Mouse (Mus musculus) gastrocnemius, postnatal 14 days (tissue): ENCODE measurements around the gene Iba57. TPM values are rescaled to one million over a fixed set of nuclear protein-coding genes. Genes with fewer than 3 reads are reported as not detected.

ENCODE experiments used
- DNase-seq: peaks from one replicate; pipeline ENCODE4 v3.0.0; 2021; ENCODE audit warnings: mixed read lengths
- intact Hi-C: fragments of 180-260 bp; cut with DNase I; formaldehyde crosslinking; loops from one replicate; pipeline ENCODE4 v1.15.1; 2025; ENCODE audit warnings: low total_unique reads
- total RNA-seq, 2 experiments: library from RNA; stranded (reverse); gene quantifications; 2 replicates each; pipeline ENCODE4 v1.2.3; 2021

The Iba57 gene
- total RNA-seq, 2 experiments from 2014 or later: 7.7 to 10.6 TPM

DNA sequence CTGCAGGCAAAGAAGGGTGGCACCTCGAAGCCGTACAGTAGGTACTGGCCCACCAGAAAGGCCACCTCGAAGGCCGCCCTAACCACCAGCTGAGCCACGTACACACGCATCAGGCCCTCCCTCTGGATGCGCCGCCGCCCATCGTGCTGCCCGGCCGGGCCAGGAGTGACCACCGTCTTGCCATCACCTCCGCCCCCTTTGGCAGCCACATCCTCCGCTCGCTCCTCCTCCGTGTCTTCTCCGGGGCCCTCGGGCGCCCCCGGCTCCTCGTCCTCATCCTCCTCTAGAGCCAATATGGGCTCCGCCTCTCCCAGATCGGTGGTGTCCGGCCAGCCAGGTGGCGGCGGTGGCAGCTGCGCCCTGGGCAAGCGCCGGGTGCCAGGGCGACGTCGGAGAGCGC is 13.4 kb upstream of the Iba57 start:
- no peak for DNase-seq
- intact Hi-C loops: no loop called here

DNA sequence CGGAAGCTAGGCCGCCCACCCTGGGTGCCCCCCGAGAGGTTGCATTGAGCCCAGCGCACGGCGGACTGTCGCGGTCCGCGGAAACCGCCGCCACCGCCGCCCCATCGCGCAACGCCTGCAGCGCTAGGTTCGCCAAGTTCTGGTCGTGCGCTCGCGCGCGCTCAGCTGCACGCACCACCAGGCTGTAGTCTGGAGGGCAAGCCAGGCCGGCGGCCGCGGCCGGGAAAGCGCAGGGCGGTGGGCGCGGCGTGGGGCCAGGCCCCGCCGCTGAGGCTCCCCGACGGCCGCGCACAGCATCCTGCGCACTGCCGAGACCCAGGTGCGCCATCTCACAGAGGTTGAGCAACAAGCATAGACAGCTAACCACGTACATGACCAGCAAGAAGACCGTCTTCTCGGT is 12.9 kb upstream of the Iba57 start:
- intact Hi-C loops: no loop called here
- DNase-seq: no peak

DNA sequence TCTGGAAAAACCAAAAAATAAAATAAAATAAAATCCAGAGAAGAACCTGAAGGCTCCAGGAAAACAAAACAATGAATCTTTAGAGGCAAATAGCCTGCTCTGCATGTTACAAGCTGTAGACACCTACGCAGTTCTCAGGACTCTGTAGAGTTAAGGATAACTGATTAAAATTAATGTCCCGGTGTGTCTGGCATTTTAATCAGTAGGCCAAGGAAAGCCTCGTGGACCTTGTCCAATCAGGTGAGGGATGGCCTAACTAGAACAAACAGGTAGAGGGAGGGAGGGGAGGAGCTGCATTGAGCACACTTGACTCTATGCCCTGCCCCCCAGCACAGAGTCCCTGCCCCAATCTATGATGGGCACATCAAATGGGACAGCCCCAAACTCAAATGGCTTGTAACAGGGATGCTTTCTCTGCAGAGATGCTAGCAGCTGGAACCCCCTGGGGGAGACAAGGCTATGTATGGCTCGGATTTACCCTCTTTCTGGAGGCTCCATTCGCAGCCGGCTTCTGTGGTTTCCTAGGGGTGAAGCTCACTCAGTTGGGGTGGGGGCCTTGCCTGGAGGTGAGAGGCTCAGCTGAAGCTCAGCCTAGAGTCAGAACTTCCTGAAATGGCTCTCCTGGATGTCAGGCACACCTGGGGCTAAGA is 10.8 kb upstream of the Iba57 start:
- intact Hi-C loops: no loop called here
- DNase-seq: no peak

DNA sequence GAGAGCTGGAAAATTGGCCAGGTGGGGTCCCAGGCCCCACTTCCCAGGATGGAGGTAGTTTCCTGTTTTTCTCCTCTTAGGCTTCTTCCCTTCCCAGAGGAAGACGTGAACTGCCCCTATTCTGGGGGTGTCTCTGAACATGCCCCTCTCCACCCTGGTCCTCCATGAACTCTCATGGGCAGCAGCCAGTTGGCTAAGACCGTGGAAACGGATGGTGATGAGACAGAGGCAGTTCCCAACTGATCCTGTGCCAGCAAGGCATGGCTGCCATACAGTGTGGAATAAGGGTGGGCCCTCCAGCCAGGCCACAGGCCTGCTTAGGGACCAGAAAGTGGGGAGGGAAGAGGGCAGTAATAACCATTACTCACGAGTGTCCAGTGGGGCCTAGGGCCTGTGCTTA is 7.0 kb upstream of the Iba57 start:
- DNase-seq: no peak
- intact Hi-C loops: no loop called here

DNA sequence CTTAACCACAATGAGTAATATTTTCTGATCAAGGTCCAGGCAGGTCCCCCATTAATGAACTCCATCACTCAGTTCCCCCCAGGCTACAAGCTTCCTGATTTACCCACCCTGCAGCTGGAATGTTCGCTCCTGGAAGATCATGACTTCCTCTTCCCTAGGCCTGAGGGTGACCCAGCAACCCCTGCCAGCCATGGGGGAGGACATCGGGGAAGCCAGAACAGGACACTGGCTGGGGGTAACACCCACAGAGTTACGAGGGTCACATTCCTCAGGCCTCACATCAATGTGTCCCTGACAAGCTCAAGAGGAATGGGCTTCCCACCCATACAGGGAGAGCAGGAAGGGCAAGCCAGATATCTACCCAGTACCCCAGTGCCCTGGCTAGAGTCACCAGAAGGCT is 6.3 kb upstream of the Iba57 start:
- intact Hi-C loops: no loop called here
- DNase-seq: no peak

DNA sequence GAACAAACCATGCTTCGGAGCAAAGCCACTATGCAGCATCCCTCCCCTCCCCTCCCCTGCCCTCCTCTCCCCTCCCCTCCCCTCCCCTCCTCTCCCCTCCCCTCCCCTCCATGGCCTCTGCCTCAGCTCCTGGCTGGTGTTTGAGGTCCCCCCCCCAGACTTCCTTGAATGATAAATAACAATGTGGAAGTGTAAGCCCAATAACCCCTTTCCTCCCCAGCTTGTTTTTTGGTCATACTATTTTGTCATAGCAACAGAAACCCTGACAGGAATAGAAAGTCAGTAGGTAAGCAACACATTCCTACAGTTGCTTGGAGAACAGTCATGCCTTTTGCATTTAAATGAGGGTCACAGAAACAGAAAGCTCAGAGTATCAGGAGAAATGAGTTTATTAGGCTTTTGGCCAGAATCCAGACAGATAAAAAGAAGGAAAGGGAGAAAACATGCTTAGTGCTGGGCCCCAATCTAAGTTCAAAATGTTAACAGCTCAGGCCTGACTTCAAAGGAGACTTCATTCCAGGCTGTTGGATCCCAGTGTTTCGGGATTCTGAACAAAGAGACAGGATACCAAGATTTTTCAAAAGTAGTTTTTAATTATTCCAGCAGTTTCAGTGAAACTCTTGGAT is 2.2 kb upstream of the Iba57 start:
- intact Hi-C loops: no loop called here
- no peak for DNase-seq

DNA sequence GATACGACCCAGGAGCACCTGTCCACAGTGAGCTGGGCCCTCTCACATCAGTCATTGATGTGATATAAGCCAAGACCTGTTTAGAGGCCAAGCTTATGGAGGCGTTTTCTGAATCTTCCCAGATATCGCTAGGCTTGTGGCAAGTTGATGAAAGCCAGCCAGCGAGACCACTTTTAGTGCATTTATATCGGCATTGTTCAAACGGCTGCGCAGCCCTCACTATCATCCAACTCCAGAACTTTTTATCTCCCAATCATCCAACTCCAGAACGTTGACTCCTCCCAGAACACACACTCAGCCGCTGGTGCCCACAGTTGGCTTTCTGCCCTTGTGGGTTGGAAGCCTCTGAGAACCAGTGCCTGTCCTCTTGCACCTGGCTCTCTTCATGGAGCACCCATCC is 845 bp upstream of the Iba57 start:
- no peak for DNase-seq

DNA sequence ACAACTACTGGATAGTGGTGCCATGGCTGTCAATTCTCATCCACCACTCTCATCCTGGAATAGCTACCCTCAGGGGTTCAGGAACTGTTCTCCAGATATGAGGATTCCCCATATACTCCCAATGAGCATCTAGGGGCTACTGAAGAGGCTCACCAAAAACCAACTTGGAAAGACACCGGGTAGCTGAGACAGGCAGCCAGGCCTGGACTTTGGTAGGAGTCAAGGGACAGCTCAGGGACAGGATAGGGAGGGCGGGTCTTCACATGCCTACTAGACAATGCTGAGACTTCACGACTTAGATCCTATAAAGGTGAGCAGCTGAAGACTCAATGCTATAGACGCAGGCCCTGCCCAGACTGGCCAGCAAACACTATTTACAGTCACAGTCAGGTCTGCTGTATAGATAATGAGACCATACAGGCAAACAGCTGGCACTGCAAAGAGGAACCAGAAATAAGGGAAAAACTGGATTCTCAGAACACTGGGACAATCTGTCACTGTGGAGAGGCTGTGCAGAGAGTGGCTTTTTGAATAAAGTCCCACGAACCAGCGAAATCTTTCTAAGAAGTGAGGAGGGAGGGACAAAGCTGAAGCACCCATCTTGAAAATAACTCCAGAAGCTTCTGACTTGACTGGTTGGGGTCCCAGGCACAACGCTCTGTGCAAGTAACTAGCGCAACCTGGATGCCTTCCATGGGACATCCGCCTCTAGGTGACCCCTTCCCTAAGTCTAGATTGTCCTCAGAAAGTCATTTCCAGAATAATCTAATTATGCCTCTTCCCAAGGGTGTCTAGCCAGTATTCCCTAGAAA is 890 bp downstream of the Iba57 start:
- intact Hi-C loops: no loop called here
- no peak for DNase-seq

More for the DNA sequence above, 845 bp upstream of the Iba57 start:
- intact Hi-C loops: no loop called here

DNA sequence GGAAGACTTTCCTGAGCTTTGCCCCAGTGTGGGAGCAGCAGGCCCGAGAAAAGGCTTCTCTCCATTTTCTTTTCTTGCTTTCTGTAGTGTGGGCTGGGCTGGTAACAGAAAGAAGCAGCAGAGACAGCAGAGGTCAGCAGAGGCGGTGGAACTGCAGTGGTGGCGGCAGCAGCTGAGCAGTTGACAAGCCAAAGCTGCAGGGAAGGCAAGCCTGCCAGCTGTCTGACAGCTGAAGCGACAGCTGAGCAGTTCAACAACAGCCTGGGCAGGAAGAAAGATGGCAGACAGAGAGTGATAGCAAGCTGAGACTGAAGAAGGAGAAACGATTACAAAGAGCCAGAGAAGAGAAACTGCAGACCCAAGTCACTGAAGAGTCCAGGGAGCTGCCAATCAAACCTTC is 2.1 kb downstream of the Iba57 start:
- intact Hi-C loops: no loop called here
- DNase-seq: peak; percentile 73

DNA sequence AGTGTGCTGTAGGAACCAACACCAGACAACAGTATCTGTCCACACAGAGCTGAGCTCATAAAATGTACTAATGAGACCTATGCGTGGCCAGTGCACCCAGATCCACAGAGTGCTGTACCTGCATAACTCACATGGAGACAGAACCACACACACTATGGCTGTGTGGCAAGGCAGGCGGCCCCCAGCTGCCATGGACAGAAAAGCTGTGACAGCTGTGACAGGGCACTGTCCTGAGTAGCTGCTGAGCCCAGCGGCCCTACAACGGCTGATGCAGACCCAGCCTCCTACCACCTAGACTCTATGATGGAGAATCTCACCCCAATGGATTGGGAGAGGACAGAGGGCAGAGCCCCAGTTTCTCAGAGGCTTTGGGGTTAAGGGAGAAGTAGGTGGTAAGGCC is 4.0 kb downstream of the Iba57 start:
- intact Hi-C loops: no loop called here
- DNase-seq: no peak

DNA sequence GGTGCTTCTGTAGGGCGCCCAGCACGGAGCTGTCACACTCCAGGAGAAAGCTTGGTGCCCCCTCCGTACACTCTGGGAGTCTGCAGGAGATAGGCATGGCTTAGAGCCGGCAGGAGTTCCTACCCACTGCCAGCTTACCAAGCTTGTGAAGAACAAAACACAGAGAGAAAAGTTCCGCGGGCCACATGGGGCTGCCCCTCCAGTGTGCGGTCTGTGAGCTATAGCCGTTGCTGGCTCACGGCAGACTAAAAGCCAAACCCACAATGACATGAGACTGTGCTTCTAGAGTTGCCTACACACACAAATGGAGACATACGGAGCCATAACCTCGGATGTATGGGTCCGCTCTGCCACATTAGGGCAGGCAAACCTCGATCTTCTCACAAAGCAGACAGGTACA is 4.4 kb downstream of the Iba57 start:
- no peak for DNase-seq
- intact Hi-C loops: no loop called here

DNA sequence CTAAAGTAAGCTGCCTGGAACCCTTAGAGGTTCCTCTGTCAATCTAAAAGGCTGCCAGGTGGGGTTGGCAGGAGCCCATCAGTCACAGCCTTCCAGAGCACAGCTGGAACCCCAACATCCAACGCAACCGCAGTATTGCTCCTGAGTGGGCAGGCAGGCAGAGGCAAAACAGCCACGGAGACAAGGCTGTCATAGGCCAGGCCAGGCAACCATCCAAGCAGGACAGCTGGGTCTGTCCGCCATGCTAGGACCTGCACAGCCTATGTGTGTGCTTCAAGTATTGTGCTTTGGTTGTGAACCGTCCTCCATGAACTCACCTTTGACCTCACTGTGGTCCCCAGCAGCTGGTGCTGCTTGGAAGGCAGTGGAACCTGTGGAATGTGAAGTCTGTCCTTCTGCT is 7.6 kb downstream of the Iba57 start:
- no peak for DNase-seq
- intact Hi-C loops: no loop called here

DNA sequence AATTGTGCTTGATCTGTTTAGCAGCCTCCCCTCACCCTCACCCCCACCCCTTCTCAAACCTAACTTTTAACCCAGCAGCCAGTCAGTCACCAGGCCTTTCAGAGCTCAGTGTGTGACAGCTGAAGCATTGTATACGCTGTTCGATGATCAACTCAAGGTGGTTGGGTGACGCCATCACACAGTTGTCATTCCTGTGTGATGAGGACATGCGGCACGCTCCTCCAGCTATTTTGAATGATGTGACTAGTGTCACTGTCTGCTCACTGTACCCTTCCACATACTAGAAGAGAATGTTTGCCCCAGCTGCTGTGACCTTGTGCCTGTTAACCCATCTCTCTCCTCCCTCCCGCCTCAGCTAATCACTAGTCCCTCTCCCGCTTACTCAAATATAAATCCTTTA is 9.3 kb downstream of the Iba57 start:
- DNase-seq: no peak
- intact Hi-C loops: no loop called here

DNA sequence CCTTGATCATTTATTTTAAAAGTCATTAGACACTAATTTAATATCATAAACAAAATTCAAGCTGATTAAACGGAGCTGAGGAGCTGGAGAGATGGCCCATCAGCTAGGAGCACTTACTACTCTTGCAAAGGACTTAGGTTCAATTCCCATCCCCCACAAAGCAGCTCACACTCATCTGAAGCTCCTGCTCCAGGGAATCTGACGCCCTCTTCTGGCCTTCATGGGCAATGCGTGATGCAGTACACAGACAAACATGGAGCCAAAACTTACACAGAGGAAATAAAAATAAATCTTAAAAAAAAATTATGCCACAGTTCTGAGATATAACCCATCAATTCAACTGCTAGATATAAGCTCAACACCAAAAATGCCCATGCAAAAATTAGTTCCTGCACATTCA is 11.8 kb downstream of the Iba57 start:
- intact Hi-C loops: no loop called here
- no peak for DNase-seq

DNA sequence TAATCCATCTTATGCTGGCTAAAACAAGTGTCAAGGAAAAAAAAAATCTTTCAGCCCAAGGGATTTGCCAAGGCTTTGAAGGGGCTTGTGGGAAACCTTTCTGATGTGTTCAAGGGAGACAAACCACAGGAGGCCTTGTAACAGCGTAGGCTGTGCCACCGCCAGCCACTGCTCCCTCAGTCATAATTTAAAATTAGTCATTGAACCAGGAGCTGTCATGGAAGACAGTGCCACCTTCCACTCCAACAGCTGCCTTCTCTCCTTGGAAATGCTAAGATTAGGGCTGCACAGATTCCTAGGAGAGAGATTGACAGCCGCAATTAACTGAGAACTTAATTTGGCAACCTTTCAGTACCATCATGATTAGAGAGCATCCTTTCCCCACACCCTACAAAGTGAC is 14.2 kb downstream of the Iba57 start:
- intact Hi-C loops: no loop called here
- no peak for DNase-seq

DNA sequence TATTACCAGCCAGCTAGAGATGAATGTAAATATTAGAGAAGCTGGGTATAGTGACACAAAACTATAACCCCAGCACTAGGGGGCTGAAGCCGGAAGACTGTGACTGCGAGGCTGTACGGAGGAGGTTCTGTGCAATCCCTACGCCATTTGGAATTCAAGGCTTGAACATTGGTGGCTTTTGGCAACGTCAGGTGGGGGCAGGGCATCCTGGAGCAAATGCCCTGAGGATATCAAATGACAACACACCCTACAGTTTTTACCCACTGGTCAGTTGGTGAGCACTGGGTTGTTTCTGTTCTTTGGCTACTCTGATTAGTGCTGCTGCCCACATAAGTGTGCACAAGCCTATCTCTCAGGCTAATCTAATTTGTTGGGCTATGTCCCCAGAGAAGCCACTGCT is 20.6 kb downstream of the Iba57 start:
- intact Hi-C loops: no loop called here
- DNase-seq: no peak

DNA sequence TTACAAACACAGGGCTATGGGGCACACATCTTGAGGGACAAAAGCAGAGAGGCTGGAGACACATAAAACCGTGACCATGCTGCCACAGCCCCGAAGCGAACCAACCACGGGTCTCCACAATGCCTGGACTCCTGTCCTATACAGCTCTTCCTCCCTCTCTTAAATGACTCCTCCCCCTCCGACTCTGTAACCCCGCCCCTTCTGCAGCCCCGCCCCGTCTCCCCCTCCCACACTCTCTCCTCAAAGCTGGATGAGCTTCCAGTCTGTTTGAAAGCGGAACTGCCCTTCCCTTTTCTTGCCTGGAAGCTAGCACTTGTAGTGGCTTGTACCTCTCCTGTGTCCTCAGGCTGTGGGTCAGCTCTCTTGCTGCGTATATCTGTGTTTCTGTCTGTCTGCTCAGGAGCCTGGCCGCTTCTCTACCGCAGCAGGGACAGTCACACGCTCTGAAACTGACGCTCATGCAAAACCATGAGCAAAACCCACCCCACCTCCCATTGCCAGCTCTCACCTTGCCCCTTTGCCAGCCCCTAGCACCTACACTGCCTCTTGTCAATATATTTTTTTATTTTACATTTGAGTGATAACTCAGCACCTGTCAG is 21.7 kb downstream of the Iba57 start:
- intact Hi-C loops: no loop called here
- DNase-seq: no peak

DNA sequence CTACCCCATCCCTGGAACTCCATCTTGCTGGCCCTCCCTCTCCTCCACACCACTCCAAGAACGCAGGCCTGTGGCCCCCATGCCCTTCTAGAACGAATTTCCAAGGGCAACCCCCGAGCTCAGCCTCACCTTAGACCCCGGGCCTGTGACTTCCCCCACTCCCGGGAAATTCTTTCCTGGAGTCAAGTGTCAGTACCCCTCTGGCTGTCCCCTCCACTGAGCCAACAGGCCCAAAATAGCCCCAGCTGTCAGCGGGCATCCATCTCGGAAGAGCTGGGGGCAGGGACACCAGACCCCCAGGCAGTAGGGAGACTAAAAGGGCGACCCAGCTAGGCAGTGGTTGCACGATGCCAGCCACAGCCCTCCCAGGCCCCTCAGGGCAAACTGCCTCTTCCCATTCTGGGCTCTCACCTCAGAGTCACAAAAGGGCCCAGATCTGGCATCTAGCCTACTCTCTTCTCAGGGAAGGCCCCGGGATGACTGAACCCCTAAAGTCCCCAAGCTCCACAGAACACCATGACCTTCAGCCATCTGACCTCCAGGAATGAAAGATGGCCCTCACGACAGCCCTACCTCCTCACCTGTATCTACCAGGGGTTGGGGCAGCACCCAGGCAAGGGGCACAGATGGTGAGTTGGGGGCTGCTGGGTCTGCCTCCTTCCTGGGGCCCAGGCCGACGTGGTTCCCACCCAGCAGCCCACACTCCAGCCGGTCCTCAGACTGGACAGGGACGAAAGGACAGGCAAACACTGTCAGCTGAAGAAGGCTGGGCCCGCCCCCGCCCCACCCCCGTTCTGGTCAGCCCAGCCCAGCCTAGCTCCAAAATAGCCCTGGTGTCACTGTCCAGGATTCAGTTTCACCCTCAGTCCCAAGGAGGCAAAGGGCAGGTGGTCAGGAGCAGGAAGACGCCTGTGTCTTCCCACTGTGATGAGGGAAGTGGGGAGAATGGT is 24.7 kb downstream of the Iba57 start:
- peak; percentile 68 for DNase-seq
- intact Hi-C loops: no loop called here

DNA sequence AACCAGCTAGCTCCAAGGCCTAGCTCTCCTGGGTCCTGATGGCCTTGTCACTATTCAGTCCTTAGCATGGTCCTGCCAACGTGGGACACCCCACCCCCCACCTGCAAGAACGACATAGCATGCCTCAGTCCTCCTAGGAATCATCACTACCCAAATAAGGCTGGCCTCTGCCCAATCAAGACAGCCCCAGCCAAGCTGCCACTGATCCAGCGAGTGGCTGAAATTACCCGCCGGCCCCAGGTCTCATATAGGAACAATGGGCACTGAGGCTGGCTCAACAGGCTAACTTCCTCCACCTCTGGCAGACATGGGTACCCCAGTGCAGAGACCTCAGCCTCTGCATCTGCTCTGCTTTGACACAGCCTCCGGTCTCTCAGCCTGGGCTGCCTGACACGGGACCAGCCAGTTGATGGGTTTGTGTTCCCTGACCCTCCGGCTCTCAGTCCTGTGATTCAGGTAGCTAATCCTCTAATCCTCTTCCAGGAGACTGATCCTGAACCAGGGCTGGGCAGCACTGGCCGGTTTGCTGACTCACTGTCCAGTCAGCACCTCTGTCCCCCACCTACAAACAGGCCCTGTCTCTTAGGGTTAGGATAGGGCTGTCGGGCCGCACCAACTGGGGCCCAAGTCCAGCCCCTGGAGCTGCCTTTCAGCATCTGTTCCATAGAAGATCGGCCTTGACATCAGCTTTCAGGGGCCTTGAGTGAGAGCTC is 26.4 kb downstream of the Iba57 start:
- intact Hi-C loops: no loop called here
- no peak for DNase-seq
